Mouse (Mus musculus) megakaryocyte-erythroid progenitor cell, adult 5-6 weeks (primary cell): ENCODE results near the gene Aacs. TPM values are rescaled to one million over a fixed set of nuclear protein-coding genes. Genes with fewer than 3 reads are reported as not detected.
A peak's percentile ranks its signal among the peaks of the same experiment; 100 is the strongest.

Source experiments
- ATAC-seq: replicated peaks from 2 replicates; pipeline ENCODE4 v1.8.0; 2016; ENCODE audit warnings: mild to moderate bottlenecking, inconsistent platforms; ENCODE audit not compliant: severe bottlenecking, poor library complexity, low FRiP score, low TSS enrichment
- total RNA-seq, 2 experiments: library from RNA; stranded (forward) in 1 of 2; stranded (reverse) in 1 of 2; fragments of 200-1000, 215-1000 nt in 1 of 2; fragments of >200 nt in 1 of 2; fragmentation: Nextera tagmentation in 1 of 2; gene quantifications; 2 replicates each; pipeline ENCODE4 v1.2.3; 2014 to 2017

Aacs gene
- total RNA-seq, 2 experiments from 2014 or later: 3.2 to 8.4 TPM

DNA sequence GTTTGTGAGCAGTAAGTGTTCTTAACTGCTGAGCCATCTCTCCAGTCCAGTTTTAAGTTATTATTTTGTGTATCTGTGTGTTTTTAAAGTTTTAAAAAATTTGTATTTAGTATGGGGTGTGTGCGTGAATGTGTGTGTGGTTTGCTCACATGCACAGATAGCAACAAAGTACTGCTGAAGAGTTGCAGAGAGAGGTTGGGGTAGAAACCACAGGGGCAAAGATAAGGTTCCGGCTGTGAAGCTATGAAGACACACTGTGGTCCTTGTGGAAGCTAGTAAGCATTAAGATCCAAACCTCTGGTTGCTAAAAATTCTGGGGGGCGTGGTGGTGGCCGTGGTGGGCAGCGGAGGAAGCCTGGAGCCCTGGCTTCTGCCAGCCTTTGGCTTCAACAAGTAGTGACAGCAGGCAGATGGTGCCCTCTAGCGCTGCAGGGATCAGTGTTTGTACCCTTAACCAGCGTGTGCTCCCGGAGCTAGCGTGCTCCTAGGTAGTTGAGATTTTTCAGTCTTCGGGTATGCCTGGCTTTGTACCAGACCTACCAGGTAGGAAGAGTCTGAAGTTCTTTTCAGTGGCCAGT lies 13.7 kb upstream of the Aacs start:
- ATAC-seq: peak; percentile 52

DNA sequence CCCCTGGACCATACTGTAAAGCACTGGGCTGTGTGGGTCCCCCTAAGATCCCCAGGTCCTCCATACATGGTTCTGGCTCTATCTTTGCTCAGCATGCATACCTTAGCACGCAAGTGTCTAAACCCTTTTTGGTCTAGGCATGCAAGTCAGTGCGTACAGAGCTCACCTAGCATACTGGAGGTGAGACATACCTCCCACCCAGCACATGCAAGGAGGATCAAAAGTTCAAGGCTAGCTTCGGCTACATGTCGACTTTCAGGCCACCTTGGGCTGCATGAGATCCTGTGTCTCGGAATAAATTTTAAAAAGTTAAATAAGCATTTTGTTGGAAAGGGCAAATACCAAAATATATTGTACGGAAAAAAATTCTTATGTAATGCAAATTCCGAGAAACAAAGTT lies 10.4 kb upstream of the Aacs start:
- ATAC-seq: no peak

DNA sequence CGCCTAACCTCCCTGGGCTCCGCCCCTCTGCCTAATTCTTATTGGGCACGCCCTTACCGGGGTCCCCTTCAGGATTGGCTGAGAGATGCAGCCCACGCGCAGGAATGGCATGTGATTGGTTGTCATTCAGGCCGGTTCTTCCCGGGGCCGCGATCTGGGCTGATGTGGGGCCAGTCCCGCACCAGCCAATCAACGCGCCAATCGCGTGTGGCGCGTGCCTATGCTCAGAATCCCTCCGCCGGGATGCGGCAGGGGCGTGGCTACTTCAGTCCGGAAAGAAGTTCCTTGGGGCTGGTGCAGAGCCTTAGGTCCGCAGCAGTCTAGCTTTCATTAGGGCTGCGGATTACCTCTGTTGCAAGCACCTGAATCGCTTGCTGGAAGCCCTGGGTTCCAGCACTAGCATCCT lies 9.9 kb upstream of the Aacs start:
- ATAC-seq: peak; percentile 97

DNA sequence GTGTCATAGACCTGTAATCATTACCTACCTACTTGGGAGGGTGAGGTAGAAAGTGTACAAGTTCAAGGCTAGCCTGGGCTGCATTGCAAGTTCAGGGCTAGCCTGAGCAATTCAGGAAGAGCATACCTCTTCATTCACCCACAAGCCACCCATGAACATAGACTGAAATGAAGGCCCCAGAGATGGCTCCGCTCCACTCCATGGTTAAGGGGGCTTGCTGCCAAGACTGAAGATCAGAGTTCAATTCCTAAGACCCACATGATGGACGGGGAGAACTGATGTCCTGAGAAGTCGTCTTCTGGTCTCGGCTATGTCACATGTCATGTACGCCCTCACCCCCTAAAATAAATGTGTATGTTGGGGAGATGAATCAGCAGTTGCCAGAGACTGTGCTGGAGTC lies 9.1 kb upstream of the Aacs start:
- no peak for ATAC-seq

GRCm38 (mm10) chr5:125467261-125467660 lies 8.4 kb upstream of the Aacs start:
- no peak for ATAC-seq

GRCm38 (mm10) chr5:125470713-125471112 lies 4.9 kb upstream of the Aacs start:
- ATAC-seq: no peak

DNA sequence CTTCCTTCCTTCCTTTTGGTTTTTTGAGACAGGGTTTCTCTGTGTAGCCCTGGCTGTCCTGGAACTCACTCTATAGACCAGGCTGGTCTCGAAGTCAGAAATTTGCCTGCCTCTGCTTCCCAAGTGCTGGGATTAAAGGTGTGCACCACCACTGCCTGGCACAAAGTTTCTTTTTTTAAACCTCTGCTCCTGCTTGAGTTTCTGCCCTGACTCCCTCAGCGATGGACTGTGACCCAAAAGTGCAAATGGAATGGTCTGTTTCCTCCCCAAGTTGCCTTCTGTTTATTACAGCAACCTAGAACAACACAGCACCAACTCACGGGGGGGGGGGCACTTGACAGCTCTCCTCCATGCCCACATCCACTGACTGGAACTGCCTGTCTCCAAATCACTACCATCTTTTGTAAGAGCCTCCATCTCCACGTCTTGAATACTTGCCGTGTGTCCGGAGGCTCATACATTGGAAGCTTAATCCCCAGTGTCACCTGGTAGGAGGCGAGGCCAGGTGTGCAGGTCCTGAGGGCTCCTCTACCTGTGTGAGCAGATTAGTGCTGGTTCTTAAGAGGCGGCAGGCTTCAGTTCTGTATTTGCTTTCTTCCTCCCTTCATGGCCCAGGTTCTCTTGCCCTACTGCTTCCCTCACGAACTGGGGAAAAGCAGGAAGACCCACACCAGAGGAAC lies 2.7 kb upstream of the Aacs start:
- no peak for ATAC-seq

GRCm38 (mm10) chr5:125475030-125475429 lies 584 bp upstream of the Aacs start:
- 0 out of 2 replicates have a peak, but pooled peaks have one; percentile 3 for ATAC-seq

GRCm38 (mm10) chr5:125476286-125476625 lies 642 bp downstream of the Aacs start:
- ATAC-seq: 0 out of 2 replicates have a peak, but pooled peaks have one; percentile 6

GRCm38 (mm10) chr5:125476799-125477198 lies 1.2 kb downstream of the Aacs start:
- no peak for ATAC-seq

- ATAC-seq: no peak
Observed at GRCm38 (mm10) chr5:125477533-125477932, 1.9 kb downstream of the Aacs start.

- no peak for ATAC-seq
Observed at GRCm38 (mm10) chr5:125478037-125478436, 2.4 kb downstream of the Aacs start.

DNA sequence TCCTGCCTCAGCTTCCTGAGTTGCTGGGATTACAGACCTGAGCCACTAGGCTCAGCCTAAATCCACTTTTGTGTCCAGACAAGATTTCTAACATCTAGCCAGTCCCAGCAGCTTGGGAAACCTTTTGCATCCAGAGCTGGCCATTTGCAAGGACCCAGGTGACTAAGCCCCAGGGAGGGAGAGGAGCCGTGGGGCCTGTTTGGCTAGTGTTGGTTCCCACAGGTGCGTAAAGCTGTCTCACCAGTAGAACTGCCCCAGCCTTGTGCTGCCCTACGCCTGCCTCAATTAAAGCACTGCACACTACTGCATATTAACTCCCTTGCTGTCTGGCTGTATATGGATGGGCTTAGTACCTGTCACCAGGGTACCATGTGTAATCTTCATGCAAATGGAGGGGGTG lies 3.8 kb downstream of the Aacs start:
- no peak for ATAC-seq

DNA sequence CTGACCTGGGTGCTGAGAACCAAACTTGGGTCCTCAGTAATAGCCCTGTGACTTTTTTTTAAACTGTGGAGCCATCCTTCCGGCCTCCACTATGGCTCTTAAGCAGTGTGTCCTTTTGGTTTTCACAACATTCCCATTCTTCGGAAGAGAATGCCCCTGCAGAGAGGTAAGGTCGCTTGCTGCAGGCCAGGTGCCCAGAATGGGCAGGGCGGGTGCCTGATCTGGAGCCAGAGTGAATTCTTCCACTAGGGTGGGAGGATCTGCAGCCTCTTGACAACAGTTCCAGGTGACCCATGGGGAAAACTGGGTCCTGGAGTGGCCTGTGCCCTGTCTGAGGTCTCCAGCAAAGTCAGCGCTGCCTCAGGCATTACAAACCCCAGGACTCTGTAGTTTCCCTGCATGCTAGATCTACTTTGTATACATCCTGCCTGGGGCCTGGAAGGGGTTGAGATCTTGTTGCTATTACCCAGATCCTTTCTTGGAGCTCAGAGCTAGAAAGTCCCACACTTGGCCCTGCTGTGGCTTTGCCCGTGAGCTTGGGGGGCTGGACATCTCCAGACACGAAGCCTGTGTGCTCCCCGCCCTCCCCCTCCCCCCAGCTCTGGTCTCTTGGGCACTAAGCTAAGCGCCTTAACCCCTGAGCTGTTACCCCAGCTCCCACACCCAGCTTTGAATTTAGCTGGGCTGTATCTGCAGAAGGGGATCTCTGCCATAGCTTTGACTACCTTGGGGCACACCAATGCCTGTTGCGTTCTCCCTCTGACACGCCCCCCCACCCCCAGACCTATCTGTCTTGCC lies 5.0 kb downstream of the Aacs start:
- no peak for ATAC-seq

DNA sequence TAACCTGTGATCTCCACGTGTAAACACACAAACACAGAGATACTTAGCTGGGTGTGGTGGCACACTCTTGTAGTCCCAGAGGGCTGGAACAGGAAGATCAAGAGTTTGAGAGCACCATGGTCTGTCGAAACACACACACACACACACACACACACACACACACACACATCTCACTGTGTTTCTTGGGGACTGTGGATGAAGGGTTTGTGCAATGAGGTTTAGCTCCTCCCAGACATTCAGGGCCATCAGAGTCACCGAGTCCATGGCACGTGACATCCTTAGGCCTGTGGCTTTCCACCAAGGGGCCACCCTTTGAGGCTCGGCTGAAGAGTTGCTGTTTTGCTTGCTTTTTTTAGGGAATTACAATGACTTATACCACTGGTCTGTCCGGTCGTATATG lies 6.9 kb downstream of the Aacs start:
- no peak for ATAC-seq

- ATAC-seq: no peak
Observed at GRCm38 (mm10) chr5:125483712-125484611, 8.3 kb downstream of the Aacs start.

- ATAC-seq: no peak
Observed at GRCm38 (mm10) chr5:125485031-125485778, 9.6 kb downstream of the Aacs start.

GRCm38 (mm10) chr5:125486088-125486487 lies 10.5 kb downstream of the Aacs start:
- no peak for ATAC-seq
